Mouse (Mus musculus): ENCODE data around the gene Kif5a.

DNA sequence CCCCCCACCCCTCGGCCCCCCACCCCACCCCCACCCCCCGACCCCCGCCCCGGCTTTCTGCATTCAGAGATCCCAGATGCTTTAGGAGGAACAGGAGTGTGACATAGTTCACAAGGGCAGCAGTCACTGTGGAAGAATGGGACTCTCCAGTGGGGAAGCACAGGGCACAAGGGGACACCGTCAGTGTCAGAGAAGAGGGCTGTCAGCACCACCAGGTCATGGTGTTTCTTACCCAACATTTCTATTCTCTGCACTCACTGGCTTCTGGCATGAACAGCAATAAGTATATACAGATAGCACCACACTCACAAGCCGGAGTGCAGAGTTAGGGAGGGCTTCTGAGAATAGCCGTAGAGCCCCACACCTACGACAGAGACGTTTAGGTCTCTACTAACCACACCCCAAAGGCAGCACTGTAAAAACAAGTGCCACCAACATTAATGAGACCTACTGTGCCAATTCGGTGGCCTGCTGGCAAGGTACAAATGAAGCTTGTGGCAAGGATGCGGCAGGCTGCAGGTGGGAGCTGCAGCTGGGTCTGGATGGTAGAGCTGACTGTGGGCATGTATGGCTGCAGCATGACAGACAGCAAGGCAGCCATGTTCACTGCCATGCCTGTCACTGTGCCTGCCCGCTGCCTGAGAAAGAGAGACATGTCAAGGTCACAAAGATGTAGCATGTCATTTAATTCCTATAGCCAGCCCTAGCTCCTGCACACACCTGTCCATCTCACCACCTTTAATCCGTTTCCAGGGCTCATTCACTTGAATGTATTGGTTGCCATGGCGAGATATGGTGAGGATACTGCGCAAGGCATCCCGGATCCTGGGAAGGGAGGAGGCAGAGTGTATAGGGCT, 34.1 kb upstream of the Kif5a start:
- TF ChIP-seq CTCF (conservative IDR thresholded peaks at IDR 0.05; ENCODE audit: insufficient read depth, insufficient read length, low read depth, low read length) (no peak), POLR2A (IDR thresholded peaks at IDR 0.05; ENCODE audit: low read depth, low read length) (no peak)
